17 mouse cellular contexts compared by ENCODE assay signal in genomic region chr12:99771018-99771417, GRCm38 (mm10).
DNase-seq lines count a peak whose midpoint lies in the region.
"Had no signal": no experiment of that assay in that cellular context is flagged by ENCODE, and none has a peak within 500 bp of the region (broad histone marks: within the 10 kb centered on the region; RNA-seq: fewer than 3 reads in every experiment).

No protein-coding gene starts in this region.

- 82% methylated on average over 7 of the region's 7 CpGs for whole genome bisulfite sequencing in heart, embryonic 10.5 days

- H3K4me1 ChIP-seq in heart, embryonic 10.5 days, result peaks cover under 1% of the 10 kb centered on the region; the same call in 1 of the 2 replicates

- intact Hi-C loops in heart, postnatal 36 days (cut with DNase I), result no loop called here
- intact Hi-C loops in heart, postnatal 25 days (cut with DNase I), result no loop called here

- no peaks in the 10 kb centered on the region for H3K9me3 ChIP-seq in heart, embryonic 10.5 days

- H3K27me3 ChIP-seq in heart, embryonic 10.5 days (ENCODE audit: insufficient read depth, poor library complexity, severe bottlenecking), result no peaks in the 10 kb centered on the region
- H3K27me3 ChIP-seq: CH12.LX, Patski had no signal

- peak; percentile 61 for DNase-seq in heart, adult 11 months
- no peak for DNase-seq in heart, postnatal 36 days
- DNase-seq in heart, embryonic 10.5 days (ENCODE audit: low spot score), result peak; percentile 56
- DNase-seq in heart, postnatal 25 days (ENCODE audit: low spot score), result no peak
- DNase-seq: adrenal gland, adult 2 months; adrenal gland, adult 8-10 months; adrenal gland, postnatal 10 days; adrenal gland, postnatal 14 days; adrenal gland, postnatal 25 days; adrenal gland, postnatal 36 days; B cell, adult 2 months; cerebellum, adult 11 months; cerebellum, adult 11-12 months; cerebellum, adult 18-20 months had no signal

- no peak overlapping the region for H3K27ac ChIP-seq in heart, embryonic 10.5 days

- H3K36me3 ChIP-seq in heart, embryonic 10.5 days, result no peaks in the 10 kb centered on the region
- H3K36me3 ChIP-seq: G1E had no signal

- H3K4me3 ChIP-seq in heart, embryonic 10.5 days, result no peak overlapping the region

Comparison
In these comparisons a context has a peak if more than half of its experiments do, and no peak if none do; other contexts are left out.
1. DNase-seq: peak in heart, adult 11 months (single experiment) and heart, embryonic 10.5 days (single experiment); none in heart, postnatal 36 days (0 of 2) and heart, postnatal 25 days (single experiment).